Mouse (Mus musculus): ENCODE data around the gene Slc4a1. TPM values are rescaled to one million over a fixed set of nuclear protein-coding genes. Genes with fewer than 3 reads are reported as not detected.

Slc4a1 gene
- total and polyA plus RNA-seq, 2 experiments from 2014 or later = 0.24 to 0.68 TPM

DNA sequence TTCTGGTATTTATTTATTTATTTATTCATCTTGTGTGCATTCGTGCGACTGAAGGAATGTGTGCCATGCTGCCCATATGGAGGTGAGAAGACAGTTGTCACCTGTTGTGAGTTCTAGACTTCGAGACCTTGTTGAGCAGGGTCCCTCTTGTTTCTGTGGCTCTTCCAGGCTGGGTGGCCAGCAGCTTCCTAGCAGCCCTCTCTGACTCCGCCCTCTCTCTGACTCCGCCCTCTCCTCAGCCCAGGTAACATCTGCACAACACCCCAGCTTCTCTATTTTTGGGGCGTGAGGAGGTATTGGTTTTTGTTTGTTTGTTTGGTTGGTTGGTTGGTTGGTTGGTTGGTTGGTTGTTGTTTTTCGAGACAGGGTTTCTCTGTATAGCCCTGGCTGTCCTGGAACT lies 38.2 kb downstream of the Slc4a1 start:
- ATAC-seq (no peak), DNase-seq (no peak)
- Histone ChIP-seq H3K4me3 (ENCODE audit: low read depth, low read length) (no peak overlapping the region), H3K9ac (no peak overlapping the region), H3K4me1 (ENCODE audit: insufficient read depth) (no peaks in the 10 kb centered on the region), H3K36me3 (ENCODE audit: insufficient read depth) (no peaks in the 10 kb centered on the region), H3K27ac (ENCODE audit: low read depth, low read length) (no peak overlapping the region), H3K9me3 (ENCODE audit: low read length) (no peaks in the 10 kb centered on the region), H3K4me2 (ENCODE audit: low read depth) (no peak overlapping the region), H3K27me3 (ENCODE audit: insufficient read depth, low read length) (no peaks in the 10 kb centered on the region)
- 87% methylated on average over 7 of the region's 7 CpGs for WGBS
- no peak for TF ChIP-seq CTCF (IDR thresholded peaks at IDR 0.05; ENCODE audit: low read depth)

DNA sequence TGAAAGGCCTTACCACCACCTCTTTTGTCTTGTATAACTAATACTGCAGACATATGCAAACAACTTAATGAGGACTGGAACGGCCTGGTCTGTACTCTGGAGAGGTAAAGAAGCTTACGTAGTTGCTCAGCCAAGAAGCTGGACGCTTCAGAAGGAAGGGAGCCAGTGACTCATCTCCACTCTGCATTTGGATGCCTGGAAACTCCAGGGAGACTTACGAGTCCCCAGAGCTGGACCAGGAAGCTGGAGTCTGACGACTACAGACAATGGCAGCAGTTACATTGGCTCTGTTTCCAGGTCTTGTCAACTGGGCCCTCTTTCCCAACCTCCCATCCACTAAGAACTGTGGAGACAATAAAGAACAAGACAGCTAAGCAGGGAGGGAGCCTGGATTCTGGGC lies 38.8 kb downstream of the Slc4a1 start:
- H3K36me3 ChIP-seq (ENCODE audit: insufficient read depth) = no peaks in the 10 kb centered on the region
- H3K4me1 ChIP-seq (ENCODE audit: insufficient read depth) = no peaks in the 10 kb centered on the region
- TF ChIP-seq CTCF (IDR thresholded peaks at IDR 0.05; ENCODE audit: low read depth) = no peak
- ATAC-seq (no peak), DNase-seq (no peak)
- H3K9me3 ChIP-seq (ENCODE audit: low read length) = no peaks in the 10 kb centered on the region
- H3K9ac ChIP-seq = no peak overlapping the region
- no peaks in the 10 kb centered on the region for H3K27me3 ChIP-seq (ENCODE audit: insufficient read depth, low read length)
- no peak overlapping the region for H3K4me2 ChIP-seq (ENCODE audit: low read depth)
- H3K27ac ChIP-seq (ENCODE audit: low read depth, low read length) = no peak overlapping the region
- 64% methylated on average over 5 of the region's 5 CpGs for WGBS
- H3K4me3 ChIP-seq (ENCODE audit: low read depth, low read length) = no peak overlapping the region

DNA sequence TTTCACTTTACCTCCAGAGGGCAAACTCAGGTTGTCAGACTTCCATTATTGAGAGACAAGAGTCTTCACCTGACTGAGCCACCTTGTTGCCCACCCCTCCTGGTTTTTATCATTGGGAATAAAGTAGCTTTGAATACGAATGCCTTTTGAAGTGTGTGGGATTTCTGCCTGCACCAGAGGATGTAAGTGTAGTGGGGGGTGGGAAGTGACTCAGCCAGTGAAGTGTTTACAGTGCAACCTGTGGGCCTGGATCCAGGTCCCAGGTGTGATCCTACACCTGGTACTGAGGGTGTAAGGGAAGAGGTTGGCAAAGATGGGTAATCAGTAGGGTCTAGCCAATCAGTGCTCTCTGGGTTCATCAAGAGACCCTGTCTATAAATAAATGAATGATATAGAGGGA lies 42.5 kb downstream of the Slc4a1 start:
- no peak for TF ChIP-seq CTCF (IDR thresholded peaks at IDR 0.05; ENCODE audit: low read depth)
- DNase-seq = no peak
- H3K4me3 ChIP-seq (ENCODE audit: low read depth, low read length) = no peak overlapping the region
- H3K9ac ChIP-seq = no peak overlapping the region
- no peak overlapping the region for H3K27ac ChIP-seq (ENCODE audit: low read depth, low read length)
- H3K9me3 ChIP-seq (ENCODE audit: low read length) = no peaks in the 10 kb centered on the region
- no peaks in the 10 kb centered on the region for H3K27me3 ChIP-seq (ENCODE audit: insufficient read depth, low read length)
- no peaks in the 10 kb centered on the region for H3K4me1 ChIP-seq (ENCODE audit: insufficient read depth)
- no peak overlapping the region for H3K4me2 ChIP-seq (ENCODE audit: low read depth)
- WGBS = 82% methylated on average over 1 of the region's 1 CpGs
- H3K36me3 ChIP-seq (ENCODE audit: insufficient read depth) = no peaks in the 10 kb centered on the region
- no peak for ATAC-seq

DNA sequence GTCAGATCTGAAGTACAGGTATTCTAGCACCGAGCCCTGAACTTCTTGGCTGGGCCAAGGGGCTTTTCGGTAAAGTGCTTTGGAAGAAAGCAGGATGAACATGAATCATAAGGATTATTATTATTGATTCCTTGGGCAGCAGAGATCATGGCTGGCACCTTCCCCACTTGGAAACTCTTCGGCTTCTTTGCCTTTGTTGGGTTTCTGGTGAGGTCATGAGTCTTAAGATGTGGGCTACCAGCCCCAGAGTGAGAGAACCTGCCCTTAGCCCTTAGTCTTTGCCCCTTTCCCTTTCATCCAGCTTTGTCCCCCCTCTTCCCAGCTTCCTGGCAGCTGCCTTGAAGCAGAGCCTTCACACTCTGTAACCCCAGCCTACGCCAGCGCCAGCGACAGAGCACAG lies 44.1 kb downstream of the Slc4a1 start:
- Histone ChIP-seq H3K4me3 (ENCODE audit: low read depth, low read length) (no peak overlapping the region), H3K36me3 (ENCODE audit: insufficient read depth) (no peaks in the 10 kb centered on the region), H3K9me3 (ENCODE audit: low read length) (no peaks in the 10 kb centered on the region), H3K4me2 (ENCODE audit: low read depth) (no peak overlapping the region), H3K4me1 (ENCODE audit: insufficient read depth) (no peaks in the 10 kb centered on the region), H3K9ac (no peak overlapping the region), H3K27ac (ENCODE audit: low read depth, low read length) (no peak overlapping the region), H3K27me3 (ENCODE audit: insufficient read depth, low read length) (no peaks in the 10 kb centered on the region)
- DNase-seq (no peak), ATAC-seq (no peak)
- WGBS = 78% methylated on average over 6 of the region's 6 CpGs
- no peak for TF ChIP-seq CTCF (IDR thresholded peaks at IDR 0.05; ENCODE audit: low read depth)

DNA sequence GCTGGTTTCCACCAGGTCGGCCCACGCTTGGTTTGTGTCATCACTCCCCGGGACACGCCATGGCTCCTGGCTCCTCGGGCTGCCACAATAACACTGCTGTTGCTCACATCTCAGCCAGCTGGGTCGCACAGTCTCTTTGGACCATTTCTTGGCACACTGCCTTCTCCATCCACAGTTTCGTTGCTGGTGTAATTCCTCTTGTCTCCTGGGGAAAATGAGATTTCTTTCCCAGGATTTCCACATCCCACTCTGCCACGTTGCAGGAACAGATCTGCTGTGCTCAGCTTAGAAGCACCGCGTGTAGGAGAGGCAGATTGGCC lies 45.4 kb downstream of the Slc4a1 start:
- peak; percentile 55 for TF ChIP-seq CTCF (IDR thresholded peaks at IDR 0.05; ENCODE audit: low read depth)
- peak; percentile 15 for ATAC-seq
- no peaks in the 10 kb centered on the region for H3K27me3 ChIP-seq (ENCODE audit: insufficient read depth, low read length)
- peak; percentile 90 for DNase-seq
- H3K9me3 ChIP-seq (ENCODE audit: low read length) = no peaks in the 10 kb centered on the region
- peak overlapping the region; percentile 95 for H3K4me3 ChIP-seq (ENCODE audit: low read depth, low read length)
- peak overlapping the region; percentile 86 for H3K4me2 ChIP-seq (ENCODE audit: low read depth)
- H3K4me1 ChIP-seq (ENCODE audit: insufficient read depth) = peaks cover 6% of the 10 kb centered on the region; the same call in 1 of the 2 replicates
- peak overlapping the region; percentile 99 for H3K9ac ChIP-seq
- peak overlapping the region; percentile 99 for H3K27ac ChIP-seq (ENCODE audit: low read depth, low read length)
- H3K36me3 ChIP-seq (ENCODE audit: insufficient read depth) = 0 out of 2 replicates have a peak, but pooled peaks cover 1% of the 10 kb centered on the region
- WGBS = 4% methylated on average over 10 of the region's 10 CpGs

DNA sequence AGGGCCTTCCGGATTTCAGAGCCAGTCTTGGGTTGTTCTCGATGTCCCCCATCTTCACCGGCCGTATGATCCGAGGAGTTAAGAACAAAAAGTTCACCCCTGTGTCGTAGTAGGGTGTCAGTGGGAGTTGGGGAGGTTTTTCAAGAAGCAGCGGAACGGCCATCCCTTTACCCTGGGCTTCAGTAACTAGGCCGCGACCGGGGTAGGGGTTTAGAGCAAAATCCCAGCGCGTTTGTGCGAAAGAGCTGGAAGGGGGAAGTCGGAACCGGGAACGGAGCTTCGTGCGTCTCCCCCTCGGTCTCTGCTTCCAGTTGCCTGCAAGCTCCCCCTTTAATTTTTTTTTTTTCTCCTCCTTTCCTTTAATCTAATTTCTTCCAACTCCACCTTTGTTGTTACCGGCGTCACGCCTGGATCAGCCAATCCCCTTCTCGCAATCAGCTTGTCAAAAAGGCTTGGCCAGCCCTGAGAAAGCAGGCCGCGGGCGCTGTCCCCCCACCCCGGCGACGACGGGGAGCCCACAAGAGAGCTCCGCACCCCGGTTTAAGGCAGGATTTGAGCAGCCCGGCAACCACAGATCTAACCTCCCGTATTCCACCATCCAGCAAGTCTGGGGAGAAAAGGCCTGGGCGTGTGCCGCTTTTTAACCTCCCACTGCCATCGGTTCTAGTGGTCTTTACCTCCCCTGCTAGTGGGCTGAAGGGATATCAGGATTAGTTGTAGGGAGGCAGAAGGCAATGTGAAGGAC lies 45.9 kb downstream of the Slc4a1 start:
- Histone ChIP-seq H3K27me3 (ENCODE audit: insufficient read depth, low read length) (no peaks in the 10 kb centered on the region), H3K27ac (ENCODE audit: low read depth, low read length) (peak overlapping the region; percentile 99), H3K9ac (peak overlapping the region; percentile 99), H3K36me3 (ENCODE audit: insufficient read depth) (peaks cover 6% of the 10 kb centered on the region; the same call in 1 of the 2 replicates), H3K4me1 (ENCODE audit: insufficient read depth) (peaks cover 9% of the 10 kb centered on the region; the same call in 1 of the 2 replicates), H3K4me3 (ENCODE audit: low read depth, low read length) (peak overlapping the region; percentile 95), H3K4me2 (ENCODE audit: low read depth) (peak overlapping the region; percentile 86), H3K9me3 (ENCODE audit: low read length) (no peaks in the 10 kb centered on the region)
- peak; percentile 57 for ATAC-seq
- no peak for TF ChIP-seq CTCF (IDR thresholded peaks at IDR 0.05; ENCODE audit: low read depth)
- peak; percentile 94 for DNase-seq
- WGBS = 2% methylated on average over 38 of the region's 38 CpGs

DNA sequence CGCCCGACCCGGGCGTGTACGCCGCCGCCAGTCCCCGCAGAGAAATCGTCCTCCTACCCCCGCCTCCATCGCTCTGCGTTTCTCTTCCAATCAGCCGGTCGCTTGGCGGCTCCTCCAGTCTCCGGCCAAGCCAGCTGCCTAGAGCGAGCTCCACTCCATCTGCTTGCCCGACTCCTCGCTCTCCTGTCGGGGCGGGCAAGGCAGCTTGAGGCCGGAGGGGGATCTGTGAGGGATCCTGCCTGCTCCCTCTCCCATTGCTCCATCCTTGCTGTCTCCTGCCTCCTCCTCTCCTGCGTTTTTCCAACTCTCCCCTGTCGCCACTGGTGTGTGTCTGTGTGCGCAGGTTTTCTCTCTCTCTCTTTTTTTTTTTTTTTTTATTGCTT lies 46.6 kb downstream of the Slc4a1 start, which contains the start of gene Ubtf:
Gene Ubtf (minus strand): TSS at position 333 of the 383 bp plus-strand sequence.
- peak; percentile 44 for ATAC-seq
- under 1% methylated on average over 25 of the region's 25 CpGs for WGBS

More for the DNA sequence above, 46.6 kb downstream of the Slc4a1 start, which contains the start of gene Ubtf:
- no peaks in the 10 kb centered on the region for H3K27me3 ChIP-seq (ENCODE audit: insufficient read depth, low read length)
- H3K9me3 ChIP-seq (ENCODE audit: low read length) = no peaks in the 10 kb centered on the region
- H3K27ac ChIP-seq (ENCODE audit: low read depth, low read length) = peak within 1 kb of the TSS; percentile 99
- peak within 1 kb of the TSS; percentile 95 for H3K4me3 ChIP-seq (ENCODE audit: low read depth, low read length)
- no peak for TF ChIP-seq CTCF (IDR thresholded peaks at IDR 0.05; ENCODE audit: low read depth)
- DNase-seq = peak; percentile 86
- peak within 1 kb of the TSS; percentile 86 for H3K4me2 ChIP-seq (ENCODE audit: low read depth)
- H3K9ac ChIP-seq = peak within 1 kb of the TSS; percentile 99
- peaks cover 12% of the 10 kb centered on the region for H3K36me3 ChIP-seq (ENCODE audit: insufficient read depth)
- peaks cover 9% of the 10 kb centered on the region; the same call in 1 of the 2 replicates for H3K4me1 ChIP-seq (ENCODE audit: insufficient read depth)

Measured in forebrain, postnatal 0 days (tissue).